Mouse (Mus musculus) E14TG2a.4 (cell line): Measurements from ENCODE around the gene Tshz2.

Experiments used
- H3K27me3 ChIP-seq: 2 replicates; pipeline ENCODE4 v1.6.1; 2014; ENCODE audit warnings: low read length, control low read depth; ENCODE audit not compliant: insufficient read depth
- H3K36me3 ChIP-seq: 2 replicates; pipeline ENCODE4 v1.6.1; 2014; ENCODE audit warnings: low read length, control low read depth; ENCODE audit not compliant: insufficient read depth
- H3K4me1 ChIP-seq: replicated peaks from 2 replicates; pipeline ENCODE4 v1.6.1; 2014; ENCODE audit warnings: low read depth, low read length, control low read depth
- H3K4me3 ChIP-seq: replicated peaks from 2 replicates; pipeline ENCODE4 v1.5.1; 2014; ENCODE audit warnings: mild to moderate bottlenecking, low read length
- H3K9me3 ChIP-seq: 2 replicates; pipeline ENCODE4 v1.6.1; 2014; ENCODE audit warnings: low read length, control low read depth
- CTCF ChIP-seq: conservative IDR thresholded peaks from 2 replicates; pipeline ENCODE4 v1.5.1; 2014; ENCODE audit warnings: low read length
- NANOG ChIP-seq: IDR thresholded peaks from 2 replicates; pipeline ENCODE4 v1.6.1; 2014; ENCODE audit warnings: borderline replicate concordance, low read length, mixed read lengths
- POU5F1 ChIP-seq: IDR thresholded peaks from 2 replicates; pipeline ENCODE4 v1.6.1; 2014; ENCODE audit warnings: low read length, borderline replicate concordance

The Tshz2 gene

DNA sequence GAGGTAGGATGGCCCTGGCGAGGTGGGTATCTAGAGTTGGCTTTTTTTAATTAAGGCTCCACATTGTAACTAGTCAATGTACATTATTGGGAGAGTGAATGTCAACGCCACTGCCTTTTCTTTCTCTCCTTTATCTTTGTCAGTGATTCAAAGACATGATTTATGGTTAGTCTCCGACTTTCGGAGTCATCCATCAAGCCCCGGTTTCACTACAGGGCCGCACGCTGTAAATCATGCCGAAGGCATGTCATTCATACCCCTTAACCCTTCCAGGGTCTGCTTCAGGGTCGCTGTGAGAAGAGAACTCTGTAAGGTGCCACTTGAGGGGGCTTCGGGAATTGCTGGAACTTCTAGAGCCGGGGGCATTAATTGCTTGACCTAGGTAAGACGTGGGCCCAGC, 199.4 kb downstream of the Tshz2 start:
- H3K4me3 ChIP-seq: no peak overlapping the region
- H3K36me3 ChIP-seq: no peaks in the 10 kb centered on the region
- no peak for TF ChIP-seq CTCF
- TF ChIP-seq POU5F1: no peak
- TF ChIP-seq NANOG: no peak
- H3K9me3 ChIP-seq: peaks cover 4% of the 10 kb centered on the region; the same call in 1 of the 2 replicates
- H3K27me3 ChIP-seq: 0 out of 2 replicates have a peak, but pooled peaks cover 3% of the 10 kb centered on the region
- H3K4me1 ChIP-seq: no peaks in the 10 kb centered on the region

DNA sequence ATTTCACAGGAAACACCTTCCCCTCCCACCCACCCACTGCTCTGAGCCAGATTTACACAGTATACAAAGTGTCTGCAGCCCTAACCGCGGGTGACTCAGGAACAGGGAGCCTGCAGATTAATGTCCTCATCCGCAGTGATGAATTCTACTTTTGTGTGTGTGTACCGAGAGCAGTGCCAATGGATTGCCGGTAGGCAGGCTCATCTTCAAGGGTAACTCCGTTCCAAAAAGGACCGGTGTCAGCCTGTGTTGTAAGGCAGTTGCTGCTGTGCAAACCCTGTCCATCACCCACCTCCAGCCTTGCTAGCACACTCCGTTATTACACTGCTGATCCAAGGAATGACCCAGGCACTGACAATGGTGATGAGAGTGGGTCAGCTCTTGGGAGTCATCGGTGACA, 200.8 kb downstream of the Tshz2 start:
- 0 out of 2 replicates have a peak, but pooled peaks cover 4% of the 10 kb centered on the region for H3K4me1 ChIP-seq
- peaks cover 1% of the 10 kb centered on the region; the same call in 1 of the 2 replicates for H3K9me3 ChIP-seq
- H3K36me3 ChIP-seq: no peaks in the 10 kb centered on the region
- no peak overlapping the region for H3K4me3 ChIP-seq
- peaks cover 5% of the 10 kb centered on the region; the same call in 1 of the 2 replicates for H3K27me3 ChIP-seq
- TF ChIP-seq NANOG (no peak), POU5F1 (no peak), CTCF (no peak)

DNA sequence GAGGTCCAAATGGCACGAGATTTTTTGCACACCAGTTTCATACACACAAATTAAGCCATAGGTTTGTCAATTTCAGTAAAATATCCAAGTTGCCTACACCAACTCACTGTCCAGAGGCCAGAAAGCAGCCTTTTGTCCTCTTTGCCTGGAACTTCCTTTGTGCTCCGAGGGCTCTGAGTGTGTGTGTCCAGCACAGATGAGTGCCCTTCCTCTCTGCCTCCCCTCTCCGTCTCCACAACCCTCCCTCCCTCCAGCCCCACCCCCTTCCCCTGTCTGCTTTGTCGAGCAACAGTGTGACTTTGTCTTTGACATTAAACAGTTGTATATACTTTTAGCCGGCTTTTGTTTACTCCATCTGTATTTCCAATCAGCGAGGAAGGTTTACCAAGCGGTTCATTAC, 201.8 kb downstream of the Tshz2 start:
- Histone ChIP-seq H3K27me3 (peaks cover 13% of the 10 kb centered on the region), H3K9me3 (no peaks in the 10 kb centered on the region), H3K4me1 (0 out of 2 replicates have a peak, but pooled peaks cover 4% of the 10 kb centered on the region), H3K4me3 (no peak overlapping the region), H3K36me3 (no peaks in the 10 kb centered on the region)
- TF ChIP-seq POU5F1 (no peak), CTCF (no peak), NANOG (no peak)

DNA sequence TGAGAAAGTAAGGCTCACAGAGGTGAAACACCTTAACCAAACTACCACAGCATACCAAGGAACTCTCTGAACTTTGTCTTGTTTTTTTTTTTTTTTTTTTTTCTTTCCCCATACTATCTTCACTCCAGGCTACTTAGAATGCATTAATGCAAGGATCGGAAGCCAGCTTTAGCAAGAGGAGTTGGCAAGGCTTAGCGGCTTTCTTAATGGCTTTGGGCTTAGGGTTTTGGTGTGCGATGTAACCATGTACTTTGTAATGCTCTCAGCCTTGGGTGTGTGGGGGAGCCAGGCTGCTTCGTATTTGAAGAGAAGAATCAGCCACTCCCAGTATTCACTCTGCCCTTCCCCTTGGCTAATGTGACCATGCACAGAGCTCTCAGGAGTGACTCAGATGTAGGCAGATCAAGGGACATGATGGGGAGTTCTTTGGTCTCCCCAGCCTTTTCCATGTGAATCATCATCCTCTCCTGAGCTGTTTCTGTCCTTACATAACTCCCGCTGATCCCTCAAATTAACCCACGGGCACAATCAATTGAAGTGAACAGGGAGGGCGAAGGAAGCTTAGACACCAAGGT, 204.3 kb downstream of the Tshz2 start:
- Histone ChIP-seq H3K27me3 (peaks cover 36% of the 10 kb centered on the region), H3K36me3 (no peaks in the 10 kb centered on the region)

DNA sequence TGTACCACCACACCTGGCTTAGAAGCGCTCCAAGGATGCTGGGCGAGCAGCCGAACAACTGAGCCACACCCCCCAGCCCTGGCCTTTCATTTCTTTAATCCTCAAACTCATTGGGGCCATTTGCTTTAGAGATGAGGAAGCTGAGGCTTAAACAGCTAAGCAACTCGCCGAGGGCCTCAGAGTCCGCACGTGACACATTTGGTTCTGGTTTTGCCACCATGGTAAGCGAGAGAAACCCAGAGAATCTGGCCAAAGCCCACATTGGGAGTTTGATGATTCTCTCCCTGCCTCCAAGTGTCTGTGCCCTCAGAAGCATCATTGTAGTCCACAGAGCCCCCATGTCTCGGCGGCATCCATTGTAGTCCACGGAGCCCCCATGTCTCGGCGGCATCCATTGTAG, 205.7 kb downstream of the Tshz2 start:
- TF ChIP-seq POU5F1: no peak
- no peak for TF ChIP-seq CTCF
- no peak for TF ChIP-seq NANOG
- Histone ChIP-seq H3K4me1 (peaks cover 12% of the 10 kb centered on the region; the same call in 1 of the 2 replicates), H3K27me3 (peaks cover 40% of the 10 kb centered on the region), H3K9me3 (no peaks in the 10 kb centered on the region), H3K4me3 (peak overlapping the region; percentile 43; the same call in 1 of the 2 replicates), H3K36me3 (no peaks in the 10 kb centered on the region)

More for the DNA sequence above, 204.3 kb downstream of the Tshz2 start:
- no peak overlapping the region for H3K4me3 ChIP-seq
- TF ChIP-seq CTCF (no peak), NANOG (no peak), POU5F1 (no peak)
- peaks cover 12% of the 10 kb centered on the region; the same call in 1 of the 2 replicates for H3K4me1 ChIP-seq
- no peaks in the 10 kb centered on the region for H3K9me3 ChIP-seq

DNA sequence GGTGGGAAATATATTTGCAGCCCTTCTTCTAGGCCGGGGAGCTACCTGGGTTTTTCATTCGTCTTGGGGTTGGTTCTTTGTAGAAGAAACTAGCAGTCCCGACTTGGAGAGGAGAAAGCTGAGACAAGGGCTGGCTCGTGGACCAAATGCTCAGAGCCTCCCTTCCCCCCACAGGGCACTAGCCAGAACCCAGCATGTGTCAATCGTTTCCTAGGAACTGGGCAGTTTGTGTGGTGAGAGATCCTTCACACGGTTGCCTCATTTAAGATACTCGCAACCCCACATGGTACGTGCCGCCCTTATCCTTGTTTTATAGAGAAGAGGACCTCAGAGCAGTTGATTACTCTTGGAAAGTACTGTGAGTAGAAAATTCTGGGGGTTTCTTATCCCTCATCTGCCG, 208.6 kb downstream of the Tshz2 start:
- Histone ChIP-seq H3K36me3 (no peaks in the 10 kb centered on the region), H3K4me1 (peaks cover 12% of the 10 kb centered on the region; the same call in 1 of the 2 replicates), H3K4me3 (no peak overlapping the region)

DNA sequence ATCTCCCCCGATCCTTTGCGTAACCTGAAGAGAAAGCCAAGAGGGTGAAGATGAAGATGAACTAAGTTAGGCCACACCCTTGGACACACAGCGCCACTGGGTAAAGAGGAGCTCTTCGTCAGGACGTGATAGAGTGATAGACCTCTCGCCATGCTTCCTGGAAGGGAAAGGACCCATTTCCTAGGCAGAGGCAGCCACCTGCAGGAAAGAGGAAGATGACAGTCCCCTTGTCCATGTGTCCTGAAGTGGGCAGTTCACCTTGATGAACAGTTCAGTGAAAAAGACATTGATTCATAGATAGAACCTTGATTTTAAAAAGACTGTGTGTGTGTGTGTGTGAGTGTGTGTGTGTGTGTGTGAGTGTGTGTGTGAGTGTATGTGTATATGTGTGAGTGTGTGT, 209.7 kb downstream of the Tshz2 start:
- no peak overlapping the region for H3K4me3 ChIP-seq
- no peaks in the 10 kb centered on the region for H3K9me3 ChIP-seq
- H3K36me3 ChIP-seq: no peaks in the 10 kb centered on the region
- no peak for TF ChIP-seq POU5F1
- peaks cover 41% of the 10 kb centered on the region for H3K27me3 ChIP-seq
- peaks cover 12% of the 10 kb centered on the region; the same call in 1 of the 2 replicates for H3K4me1 ChIP-seq

More for the DNA sequence above, 208.6 kb downstream of the Tshz2 start:
- H3K27me3 ChIP-seq: peaks cover 38% of the 10 kb centered on the region
- H3K9me3 ChIP-seq: no peaks in the 10 kb centered on the region
- TF ChIP-seq NANOG (no peak), CTCF (no peak), POU5F1 (no peak)

DNA sequence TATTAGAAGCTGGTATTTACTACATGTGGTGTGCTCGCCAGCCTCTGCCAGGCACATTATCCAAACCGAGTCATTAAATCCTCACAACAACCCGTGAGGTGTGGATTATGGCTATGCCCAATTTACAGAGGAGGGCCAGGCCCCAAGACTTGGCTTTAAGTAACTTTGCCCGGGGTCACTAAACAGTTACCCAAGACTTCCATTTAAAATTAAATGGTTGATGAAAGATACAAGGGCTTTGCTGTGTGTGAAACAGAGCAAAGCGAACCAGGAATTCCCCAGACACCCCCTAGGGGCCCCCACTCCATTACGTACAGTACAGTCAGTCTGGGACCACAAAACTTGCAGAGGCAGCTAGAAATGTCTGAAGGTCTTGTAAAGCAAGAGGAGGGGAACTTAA, 210.7 kb downstream of the Tshz2 start:
- peaks cover 41% of the 10 kb centered on the region for H3K27me3 ChIP-seq
- peaks cover 8% of the 10 kb centered on the region; the same call in 1 of the 2 replicates for H3K4me1 ChIP-seq
- H3K4me3 ChIP-seq: no peak overlapping the region
- no peaks in the 10 kb centered on the region for H3K9me3 ChIP-seq
- H3K36me3 ChIP-seq: no peaks in the 10 kb centered on the region
- TF ChIP-seq NANOG: no peak
- TF ChIP-seq CTCF: no peak
- no peak for TF ChIP-seq POU5F1

DNA sequence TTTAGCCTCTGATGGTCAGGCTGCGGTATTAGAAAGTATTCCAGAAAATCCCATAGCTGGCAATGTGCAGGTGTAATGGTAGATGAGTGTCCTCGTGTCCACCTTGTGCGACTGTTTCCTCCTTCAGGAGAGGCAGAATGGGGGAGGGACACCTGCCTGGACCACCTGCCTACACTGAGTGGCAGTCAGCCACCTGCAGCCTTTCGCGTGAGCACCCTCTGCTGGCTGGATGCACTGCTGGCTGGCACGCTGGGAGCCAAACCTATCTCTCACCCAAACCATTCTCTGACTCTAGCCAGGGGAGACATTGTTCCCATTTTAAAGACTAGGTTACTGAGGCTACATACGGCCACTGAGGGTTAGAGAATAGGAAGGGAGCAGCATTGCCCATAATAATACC, 216.3 kb downstream of the Tshz2 start:
- H3K4me1 ChIP-seq: peaks cover 6% of the 10 kb centered on the region; the same call in 1 of the 2 replicates
- H3K27me3 ChIP-seq: peaks cover 6% of the 10 kb centered on the region; the same call in 1 of the 2 replicates
- H3K4me3 ChIP-seq: no peak overlapping the region
- no peak for TF ChIP-seq POU5F1
- no peak for TF ChIP-seq NANOG
- TF ChIP-seq CTCF: peak; percentile 40
- no peaks in the 10 kb centered on the region for H3K36me3 ChIP-seq
- no peaks in the 10 kb centered on the region for H3K9me3 ChIP-seq
